Mouse (Mus musculus) adrenal gland, postnatal 36 days (tissue): ENCODE measurements around the gene Cbr4. TPM values are rescaled to one million over a fixed set of nuclear protein-coding genes. Genes with fewer than 3 reads are reported as not detected.

Source experiments
- DNase-seq, 2 experiments: peaks; one replicate each; pipeline ENCODE4 v3.0.0; 2021; ENCODE audit warnings: mixed read lengths in 1 of 2
- total RNA-seq, 2 experiments: library from RNA; stranded (reverse); gene quantifications; 2 replicates each; pipeline ENCODE4 v1.2.3; 2021

Gene Cbr4
- total RNA-seq, 2 experiments from 2014 or later: 45.1 to 57.9 TPM

DNA sequence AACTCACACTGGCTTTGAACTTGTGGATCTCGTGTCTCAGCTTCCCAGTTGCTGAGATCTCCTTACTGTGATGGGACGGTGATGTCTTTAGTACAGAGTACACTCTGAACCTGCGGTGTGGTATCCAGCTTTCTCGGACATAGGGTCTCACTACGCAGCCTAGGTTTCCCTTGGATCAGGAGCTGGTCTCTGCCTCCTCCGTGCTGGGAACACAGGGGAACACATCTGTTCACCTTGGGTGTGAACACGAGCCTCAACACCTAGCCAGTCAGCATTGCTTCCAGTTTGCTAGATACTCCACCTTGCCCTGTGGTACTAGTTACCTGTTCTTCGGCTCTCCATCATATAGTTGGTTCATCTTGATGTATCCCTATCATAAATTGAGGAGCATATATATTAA lies 1.1 kb downstream of the Cbr4 start:
- no peak for DNase-seq

DNA sequence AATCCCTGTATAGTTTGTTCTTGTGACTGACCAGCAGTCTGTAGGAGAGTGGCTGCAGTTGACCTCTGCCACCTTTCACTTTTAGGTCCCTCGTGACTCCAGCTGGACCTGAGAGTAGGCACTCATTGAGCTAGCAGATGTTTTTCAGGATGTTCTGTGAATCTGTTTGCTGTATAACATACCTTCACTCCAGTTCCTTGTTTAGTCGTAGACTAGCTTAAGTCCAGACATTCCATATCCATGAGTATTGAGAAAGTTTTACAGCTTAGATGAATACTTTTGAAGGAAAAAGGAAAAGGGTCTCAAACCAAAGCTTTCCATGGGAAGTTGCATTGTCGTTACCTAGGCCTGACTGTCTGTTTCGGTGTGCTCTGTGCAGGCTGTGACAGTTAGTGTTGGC lies 9.6 kb downstream of the Cbr4 start:
- DNase-seq: no peak

DNA sequence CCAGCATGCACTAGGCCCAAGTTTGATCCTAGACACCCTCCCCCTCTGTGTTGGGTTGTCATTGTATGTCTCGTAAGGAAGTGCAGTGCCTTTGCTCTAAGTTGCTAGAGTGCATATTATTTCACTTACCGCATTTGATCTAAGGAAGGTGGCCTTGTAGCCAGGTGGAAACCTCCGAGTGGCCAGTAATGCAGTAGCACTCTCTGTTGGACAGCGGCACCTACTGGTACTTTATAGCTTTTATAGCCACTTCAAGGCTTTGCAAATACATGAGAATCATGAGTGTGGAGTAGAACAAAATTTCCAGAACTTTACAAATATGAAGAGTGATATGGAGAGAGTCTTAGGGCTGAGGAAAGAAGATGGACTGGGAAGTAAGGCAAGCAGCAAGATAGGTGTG lies 11.5 kb downstream of the Cbr4 start:
- DNase-seq: peak in 1 of 2 experiments; percentile 9

DNA sequence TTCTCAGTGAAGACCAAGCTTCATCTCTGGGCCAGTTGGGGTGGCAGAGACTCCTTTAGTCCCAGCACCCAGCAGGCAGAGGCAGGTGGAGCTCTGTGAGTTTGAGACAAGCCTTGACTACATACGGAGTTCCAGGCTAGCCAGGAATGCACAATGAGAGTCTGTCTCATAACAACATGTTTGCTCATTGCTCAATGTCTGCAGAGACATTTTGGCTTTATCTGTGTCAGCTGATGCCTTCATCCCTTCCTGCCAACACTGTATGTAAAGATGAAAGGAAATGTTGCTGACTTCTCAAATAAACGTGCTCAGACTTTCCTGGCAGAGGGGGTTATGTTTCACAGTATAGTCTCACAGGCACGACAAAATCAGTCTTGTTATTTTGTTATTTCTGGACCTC lies 13.4 kb downstream of the Cbr4 start:
- DNase-seq: no peak

DNA sequence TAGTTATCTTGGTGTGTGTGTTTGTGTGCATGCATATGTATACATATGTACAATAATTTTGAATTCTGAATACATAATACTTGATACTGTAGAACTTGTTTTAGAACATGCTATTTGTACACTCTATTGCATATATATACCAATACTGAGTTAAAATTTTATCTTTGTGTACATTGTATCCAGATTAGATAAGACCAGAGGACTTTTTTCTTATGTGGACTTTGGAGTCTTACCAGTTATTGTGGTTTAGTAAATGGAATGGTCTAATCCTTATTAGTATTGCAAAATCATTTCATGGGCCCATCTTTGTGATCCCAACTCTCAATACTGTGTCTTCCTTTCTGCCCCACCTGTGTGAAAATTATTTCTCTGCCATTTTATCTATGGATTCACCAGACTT lies 14.7 kb downstream of the Cbr4 start:
- no peak for DNase-seq

DNA sequence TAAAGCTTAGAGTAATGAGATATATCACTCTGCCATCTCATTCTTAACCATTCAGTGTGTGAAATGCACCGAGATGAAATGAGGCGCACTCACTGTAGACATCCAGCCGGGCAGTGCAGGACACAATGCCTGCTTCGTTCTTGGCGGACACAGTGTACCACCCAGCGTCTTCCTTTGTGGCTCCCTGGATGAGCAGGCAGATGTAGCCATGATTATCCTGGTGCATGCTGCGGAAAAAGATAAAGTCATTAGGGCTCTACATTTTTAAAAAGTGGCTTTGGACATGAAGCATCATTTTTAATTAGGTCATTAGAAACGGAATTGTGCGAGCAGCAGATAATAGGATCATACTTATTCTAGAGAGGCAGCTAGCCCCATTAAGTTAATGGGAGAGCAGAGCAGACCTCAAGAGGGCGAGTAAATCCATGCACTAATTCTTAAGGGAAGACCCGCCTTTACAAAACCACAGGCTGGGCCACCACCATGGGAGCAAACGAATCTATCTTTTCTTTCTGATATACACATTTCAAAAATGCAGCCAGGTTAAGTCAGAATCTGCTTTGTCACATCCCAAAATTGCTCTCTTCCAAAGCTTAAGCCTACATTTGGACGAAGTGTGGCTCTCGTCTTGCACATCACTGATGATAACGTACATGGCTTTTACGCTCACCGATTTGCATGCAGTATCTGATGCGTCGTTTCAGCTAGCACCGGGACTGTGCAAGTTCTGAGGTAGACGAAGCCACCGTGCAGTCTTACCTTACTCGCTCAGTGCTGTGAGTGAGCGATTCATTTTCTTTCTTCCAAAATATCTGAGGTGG lies 27.8 kb downstream of the Cbr4 start:
- DNase-seq: no peak

DNA sequence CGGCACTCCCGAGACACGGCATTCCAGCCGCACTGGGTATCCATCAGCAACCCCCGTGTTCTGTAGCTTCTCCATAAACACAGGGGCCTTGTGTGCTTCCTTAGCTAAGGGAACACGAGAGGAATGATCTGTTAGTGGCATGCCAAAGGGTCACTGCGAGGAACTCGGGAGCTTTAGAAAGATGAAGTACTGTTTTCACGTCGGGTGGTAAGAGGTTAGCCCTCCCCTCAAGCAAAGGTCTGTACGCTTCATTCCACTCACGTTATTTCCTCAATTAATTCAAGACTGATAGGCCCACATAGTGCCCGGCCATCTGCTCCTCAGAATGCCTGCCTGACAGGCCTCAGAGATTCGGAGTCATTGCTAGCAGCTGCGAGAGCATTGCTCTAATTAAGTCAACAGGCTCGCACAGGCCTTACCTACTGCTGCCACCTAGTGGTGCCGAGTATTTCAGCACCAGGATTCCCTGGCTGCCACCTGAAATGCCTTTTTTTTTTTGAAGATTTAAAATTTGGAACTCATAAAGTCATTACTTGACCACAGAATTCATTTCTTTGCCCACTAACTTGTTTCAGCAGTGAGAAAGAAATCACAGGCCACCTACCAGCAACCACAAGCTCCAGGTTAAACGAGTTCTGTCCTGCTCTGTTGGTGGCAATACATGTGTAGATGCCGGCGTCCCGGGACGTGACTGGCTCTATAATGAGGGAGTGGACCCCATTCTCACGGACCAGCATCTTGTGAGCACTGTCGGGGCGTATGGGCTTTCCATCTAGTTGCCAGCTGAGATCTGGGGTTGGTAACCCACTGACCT lies 28.6 kb downstream of the Cbr4 start:
- peak; percentile 77 to 84 for DNase-seq

DNA sequence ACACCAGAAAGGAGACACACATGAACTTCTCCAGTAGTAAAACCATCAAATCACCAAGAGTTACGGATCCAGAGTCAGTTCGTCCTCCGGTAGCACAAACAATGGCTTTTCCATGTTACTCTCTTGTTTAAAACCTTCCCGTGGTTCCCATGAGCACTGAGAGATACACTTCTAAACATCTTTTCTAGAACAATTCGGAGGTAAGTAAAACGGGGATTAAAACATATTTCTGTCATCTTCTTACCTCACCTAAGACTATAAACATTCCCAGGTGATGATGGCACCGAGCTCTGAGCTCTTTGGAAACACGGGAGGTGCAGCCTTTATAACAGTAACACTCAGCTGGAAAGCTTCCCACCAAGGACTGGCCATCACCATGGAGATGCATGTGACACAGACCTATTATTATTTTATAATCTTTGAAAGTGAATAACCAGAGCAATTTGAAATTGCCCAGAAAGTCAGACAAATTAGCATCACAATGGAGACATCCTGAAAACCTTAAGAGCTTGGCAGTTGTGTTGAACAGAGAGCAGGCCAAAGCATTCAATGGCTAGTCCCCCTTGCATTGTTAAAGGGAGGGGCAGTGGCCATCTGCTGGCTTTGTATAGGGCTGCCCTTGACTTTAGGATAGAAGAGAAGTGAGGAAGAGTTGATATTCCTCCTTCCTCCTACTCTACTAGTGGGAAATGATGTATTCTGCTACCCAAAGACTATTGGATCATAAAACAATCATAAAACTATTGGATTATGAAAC lies 29.4 kb downstream of the Cbr4 start:
- DNase-seq: no peak

DNA sequence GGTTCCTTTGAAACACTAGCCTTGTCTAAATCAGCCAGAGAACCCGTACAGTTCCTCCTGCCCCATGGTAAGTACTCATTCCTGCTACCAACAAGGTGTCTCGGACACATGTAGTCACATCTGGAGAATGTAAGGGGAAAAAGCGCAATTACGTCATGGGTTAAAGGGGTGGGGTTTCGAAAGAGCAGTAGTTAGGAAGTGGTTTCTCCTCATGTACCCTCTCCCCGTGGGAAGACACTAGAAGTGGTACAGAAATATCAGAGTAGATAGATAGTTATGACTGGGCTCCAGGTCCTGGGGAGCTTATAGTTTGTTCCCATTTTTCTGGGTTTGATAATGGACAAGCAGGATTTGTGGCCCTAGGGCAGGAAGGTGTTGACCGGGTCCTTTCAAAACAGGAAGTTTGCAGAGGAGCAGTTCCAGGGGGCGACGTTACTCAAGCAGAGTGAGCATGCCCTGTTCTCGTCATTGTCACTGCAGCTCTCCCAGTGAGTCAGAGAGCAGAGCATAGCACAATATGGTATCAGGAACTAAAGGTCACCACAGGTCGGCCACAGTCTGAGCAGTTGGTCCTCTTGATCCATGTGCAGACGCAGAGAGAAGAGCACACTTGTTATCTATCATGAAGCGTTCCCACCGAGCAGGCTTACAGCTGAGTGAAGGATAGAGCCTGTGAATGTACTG lies 30.1 kb downstream of the Cbr4 start:
- peak; percentile 9 to 49 for DNase-seq

DNA sequence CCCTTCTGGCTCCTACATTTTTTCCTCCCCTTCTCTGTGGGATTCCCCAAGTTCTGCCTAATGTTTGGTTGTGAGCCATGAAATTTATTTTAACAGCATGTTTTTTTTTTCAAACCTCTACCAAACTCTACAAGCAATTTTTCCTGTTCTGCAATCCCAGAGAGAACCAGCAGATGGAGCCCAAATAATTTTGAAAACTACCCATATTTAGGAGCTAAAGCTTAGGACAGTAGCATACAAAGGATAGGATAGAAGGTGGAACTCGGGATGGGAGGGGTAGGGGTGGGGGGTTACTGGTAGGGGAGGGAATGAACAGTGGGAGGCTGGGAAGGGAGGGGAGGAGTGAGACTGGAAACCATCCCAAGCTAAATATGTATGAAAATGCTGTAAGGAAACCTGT lies 34.6 kb downstream of the Cbr4 start:
- DNase-seq: peak in 1 of 2 experiments; percentile 35

DNA sequence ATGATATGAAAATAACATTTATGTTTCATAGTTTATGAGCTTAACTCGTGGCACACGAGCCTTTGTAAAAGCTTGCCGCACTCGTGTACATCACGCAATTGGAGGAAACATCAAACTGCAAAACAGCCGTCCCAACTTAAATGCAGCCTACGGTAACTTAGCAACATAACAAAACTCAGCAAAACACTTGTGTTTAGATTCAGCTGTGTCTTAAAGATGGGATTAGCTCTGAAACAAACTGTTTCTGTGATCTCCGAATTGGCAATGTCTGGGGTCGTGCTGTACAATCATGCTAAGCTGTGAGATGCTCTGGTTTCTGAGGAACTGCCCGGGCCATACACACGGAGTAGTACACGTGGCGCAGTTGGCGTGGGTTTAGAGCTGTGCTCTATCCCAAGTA lies 39.5 kb downstream of the Cbr4 start:
- DNase-seq: no peak

DNA sequence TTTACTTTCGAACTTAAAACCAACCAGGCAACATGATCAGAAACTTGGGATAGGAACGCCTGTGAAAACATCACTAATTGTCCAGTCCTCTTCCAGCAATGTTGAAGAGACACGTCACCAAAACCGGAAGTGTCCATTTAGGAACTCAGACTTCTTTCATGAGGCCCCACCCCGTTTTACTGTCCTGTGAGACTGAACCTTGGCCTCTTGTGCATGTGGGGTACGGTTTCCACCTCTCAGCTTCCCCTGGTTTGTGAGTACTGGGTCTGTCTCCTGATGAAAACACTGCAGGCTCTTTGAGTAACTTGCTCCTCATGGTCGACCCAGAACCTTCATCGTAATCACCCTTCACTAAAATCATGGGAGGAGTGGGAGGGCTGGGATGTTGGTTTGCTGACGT lies 40.7 kb downstream of the Cbr4 start:
- no peak for DNase-seq

DNA sequence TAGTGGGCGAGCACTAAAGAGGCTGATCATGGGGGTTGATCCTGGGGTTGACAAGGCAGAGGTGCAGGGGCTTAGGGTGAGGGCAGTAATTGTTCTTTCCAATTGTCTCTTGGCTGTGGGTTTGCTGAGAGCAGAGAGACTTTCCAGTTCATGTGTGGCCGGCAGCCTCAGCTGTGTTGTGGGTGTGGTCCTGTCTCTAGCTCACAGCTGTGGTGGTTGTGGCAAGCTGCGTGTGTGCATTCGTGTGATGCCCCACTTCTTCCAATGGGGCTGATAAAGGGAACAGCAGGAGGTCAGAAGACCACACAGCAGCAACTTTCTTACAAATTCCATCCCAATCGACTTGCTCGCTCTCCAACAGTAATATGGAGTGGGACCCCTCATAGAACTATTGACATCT lies 41.1 kb downstream of the Cbr4 start:
- no peak for DNase-seq

DNA sequence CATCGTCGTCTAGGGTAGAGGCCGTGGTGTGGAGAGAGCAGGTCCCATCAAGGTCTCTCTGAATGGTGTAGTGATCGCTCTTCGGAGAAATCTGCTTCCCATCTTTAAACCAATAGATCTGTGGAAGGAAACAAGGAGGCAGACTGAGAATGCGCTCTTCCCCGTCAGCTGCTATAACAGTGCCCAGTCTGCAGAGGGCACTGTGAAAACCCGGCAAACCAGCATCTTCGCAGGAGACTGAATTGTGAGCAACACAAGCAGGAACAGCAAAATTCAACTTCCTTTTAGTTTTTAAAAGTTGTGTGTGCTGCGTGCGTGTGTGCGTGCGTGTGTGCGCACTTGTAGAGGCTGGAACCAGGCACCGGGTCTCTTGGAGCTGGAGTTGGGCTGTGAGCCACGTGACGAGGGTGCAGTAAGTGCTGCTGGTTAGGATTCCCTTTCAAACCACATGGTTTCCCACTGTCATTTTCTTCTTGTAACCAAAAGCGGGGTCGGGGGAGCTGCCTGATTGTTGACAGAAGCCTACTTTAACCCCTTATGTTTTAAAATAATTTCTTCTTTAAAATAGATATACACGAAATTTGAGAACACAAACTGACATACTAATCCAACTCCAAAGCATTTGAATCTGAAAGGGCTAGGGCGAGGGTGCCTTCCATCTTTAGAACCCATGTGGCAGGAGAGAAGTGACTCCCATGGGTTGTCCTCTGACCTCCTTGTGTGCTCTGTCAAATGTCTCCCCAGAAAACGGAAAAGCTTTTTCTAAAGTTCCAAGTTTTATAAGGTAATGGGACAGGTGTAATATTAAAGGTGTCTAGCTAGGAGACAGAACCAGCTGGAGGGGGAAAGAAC lies 44.6 kb downstream of the Cbr4 start:
- DNase-seq: no peak

DNA sequence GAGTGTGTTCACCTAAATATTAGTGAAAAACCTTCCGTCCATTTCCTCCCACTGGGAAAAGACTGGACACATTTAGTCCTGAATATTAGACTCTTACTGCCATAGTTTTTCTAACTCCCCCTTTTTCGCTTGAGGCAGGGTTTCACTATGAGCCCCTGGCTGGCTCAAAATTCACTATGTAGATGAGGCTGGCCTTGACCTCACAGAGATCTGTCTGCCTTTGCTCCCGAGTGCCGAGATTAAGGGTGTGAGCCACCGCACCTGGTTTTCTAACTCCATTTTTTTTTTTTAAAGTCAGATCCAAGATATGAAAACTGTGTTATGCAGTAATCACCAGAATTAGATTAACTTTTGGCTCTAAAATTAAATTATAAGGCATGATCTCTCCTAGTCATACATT lies 45.3 kb downstream of the Cbr4 start:
- no peak for DNase-seq

DNA sequence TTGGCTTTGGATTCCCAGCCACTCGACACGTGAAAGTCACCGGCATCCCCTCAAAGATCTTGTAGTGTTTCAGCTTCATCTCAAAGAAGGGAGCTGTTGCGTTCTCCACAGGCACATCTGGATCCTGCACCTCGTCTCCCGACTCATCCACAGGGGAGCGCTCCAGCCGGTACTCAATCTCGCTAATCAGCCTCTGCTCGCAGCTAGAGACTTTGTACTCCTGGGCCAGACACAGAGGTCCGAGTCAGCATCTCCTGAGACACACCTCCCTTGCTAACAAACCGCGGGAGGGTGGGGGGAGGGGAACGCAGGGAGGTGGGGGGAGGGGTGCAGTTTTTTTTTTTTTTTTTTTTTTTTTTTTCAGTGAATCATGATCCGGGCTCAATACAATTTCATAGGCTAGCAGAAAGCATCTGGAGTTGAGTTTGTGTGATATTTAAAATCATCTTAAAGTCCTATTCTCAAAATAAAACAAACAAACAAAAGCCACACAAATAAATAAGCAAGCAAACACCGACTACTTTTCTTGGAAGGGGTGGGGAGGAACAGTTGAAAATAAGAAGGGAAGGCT lies 45.9 kb downstream of the Cbr4 start:
- DNase-seq: no peak

DNA sequence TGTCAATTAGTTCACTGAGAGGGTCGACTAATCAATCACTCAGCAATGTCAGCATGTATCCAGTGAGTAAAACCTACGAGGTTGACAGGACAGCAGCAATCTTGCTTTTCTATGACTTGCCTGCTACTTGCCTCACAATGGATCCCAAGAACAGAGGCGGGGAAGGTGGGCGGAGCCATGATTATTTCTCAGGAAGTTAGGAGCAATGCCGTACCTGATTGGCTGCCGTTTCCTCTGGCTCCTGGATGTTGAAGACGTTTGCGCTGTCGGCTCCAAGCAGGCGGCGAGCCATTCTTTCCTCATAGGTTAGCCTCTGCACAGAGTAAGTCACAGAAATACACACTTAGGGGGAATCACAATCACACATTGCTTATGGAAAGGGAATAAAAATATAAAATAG lies 47.9 kb downstream of the Cbr4 start:
- peak in 1 of 2 experiments; percentile 20 for DNase-seq

DNA sequence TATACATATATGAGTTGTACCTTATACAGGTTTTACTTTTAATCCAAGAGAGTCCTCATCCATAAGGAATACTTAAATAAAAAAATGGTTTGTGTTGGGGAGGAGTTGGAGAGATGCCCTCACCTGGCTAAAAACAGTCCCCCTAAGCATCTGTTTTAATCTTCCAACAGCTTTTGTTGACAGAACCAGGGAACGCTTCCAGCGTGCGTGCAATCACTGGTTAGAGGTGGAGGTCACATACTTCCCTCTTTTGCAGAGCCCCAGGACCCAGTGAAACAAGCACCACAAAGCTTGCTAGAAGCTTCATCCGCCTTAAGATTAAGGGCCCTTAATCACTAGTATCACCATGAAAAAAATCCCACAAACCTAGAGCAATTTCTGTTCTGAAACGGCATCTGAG lies 49.9 kb downstream of the Cbr4 start:
- DNase-seq: no peak

DNA sequence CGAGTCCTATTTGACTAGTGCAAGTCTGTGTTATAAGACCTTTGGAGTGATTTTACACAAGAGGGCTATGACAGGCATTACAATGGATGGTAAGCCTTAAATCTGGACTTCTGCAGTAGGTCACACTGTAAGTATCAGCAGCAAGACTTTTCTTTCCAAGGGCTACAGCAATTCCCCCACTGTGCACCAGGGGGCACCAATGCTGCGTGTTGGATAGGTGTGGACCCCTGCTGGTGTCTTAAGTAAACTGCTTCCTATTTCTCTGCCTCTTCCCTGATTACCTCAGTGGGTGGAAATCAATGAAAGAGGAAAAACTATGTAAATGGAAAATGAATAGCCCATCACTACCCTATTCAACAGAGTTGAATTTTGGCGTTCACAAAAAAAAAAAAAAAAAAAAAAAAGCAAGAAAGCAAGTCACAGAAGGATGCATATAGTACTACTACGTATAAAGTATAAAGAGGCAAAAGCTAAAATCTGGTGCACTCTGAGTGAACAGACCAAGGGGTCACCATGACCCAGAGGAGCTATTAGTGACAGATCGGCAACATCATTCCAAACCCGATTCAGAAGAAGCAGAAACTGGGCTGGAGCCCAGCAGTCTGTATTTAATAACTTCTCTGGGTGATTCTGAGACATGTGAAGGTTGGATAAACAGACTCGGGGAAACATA lies 52.4 kb downstream of the Cbr4 start:
- DNase-seq: peak; percentile 87 to 88

DNA sequence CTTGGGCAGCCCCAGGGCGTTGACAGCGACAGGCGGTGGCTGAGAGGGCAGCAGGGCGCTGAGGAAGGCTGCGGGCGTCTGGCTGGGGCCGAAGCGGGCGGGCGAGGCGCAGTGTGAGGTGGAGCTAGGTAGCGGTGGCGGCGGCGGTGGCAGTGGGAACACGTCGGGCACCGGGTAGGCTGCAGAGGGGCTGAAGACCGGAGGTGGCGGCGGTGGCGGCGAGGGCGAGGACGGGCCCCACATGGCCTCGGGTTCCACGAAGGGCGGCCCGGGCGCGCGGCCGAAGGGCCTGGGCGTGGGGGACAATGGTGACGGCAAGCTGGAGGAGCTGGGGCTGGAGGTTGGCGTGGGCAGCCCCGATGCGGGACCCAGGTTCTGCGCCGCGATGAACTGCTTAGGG lies 62.1 kb downstream of the Cbr4 start:
- DNase-seq: no peak
